Mouse (Mus musculus) stomach, postnatal 0 days (tissue): ENCODE measurements at regions not wholly inside any gene's neighbourhood (a gene's known extent, or its start where the extent isn't known, plus 50 kb on each side); places are given as distances from the start of the nearest gene placed in this dataset.

Source experiments
- CTCF ChIP-seq: IDR thresholded peaks from 2 replicates; pipeline ENCODE4 v1.5.1; 2016; ENCODE audit warnings: antibody characterized with exemption, low read depth, mild to moderate bottlenecking, moderate library complexity
- EP300 ChIP-seq: optimal IDR thresholded peaks from 2 replicates; pipeline ENCODE3; 2016; ENCODE audit warnings: antibody characterized with exemption

DNA sequence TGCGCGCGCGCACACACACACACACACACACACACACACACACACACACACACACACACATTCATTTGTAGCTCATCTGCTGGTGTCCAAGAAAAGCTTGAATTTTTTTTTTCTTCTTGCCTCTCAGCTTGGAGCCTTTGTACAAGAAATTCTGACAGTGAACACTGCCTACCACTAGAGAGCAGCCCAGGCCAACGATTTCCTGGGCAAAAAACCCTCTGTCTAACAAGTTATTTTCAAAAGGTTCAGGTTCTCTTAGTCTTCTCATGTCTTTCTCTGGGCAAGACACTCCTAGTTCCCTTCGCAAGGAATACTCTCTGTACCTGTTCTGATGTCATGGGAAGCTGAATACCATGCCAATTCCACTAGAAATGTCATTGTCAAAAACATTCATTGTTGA is 171.9 kb downstream of the Dio2 start:
- peak; percentile 70 for TF ChIP-seq CTCF
- TF ChIP-seq EP300 = no peak
